ENCODE assay signal across 8 mouse cellular contexts in genomic region chr14:31954945-31955344, GRCm38 (mm10).
DNase-seq lines count a peak whose midpoint lies in the region; ATAC-seq and TF ChIP-seq lines count a peak whose summit lies in the region.

No protein-coding gene starts in this region.

- intact Hi-C loops in gastrocnemius, adult 2 months (cut with DNase I), result loop anchor here (1.0 to 5.0 kb wide), 3 partner anchors 77 to 298 kb away; no protein-coding TSS in a partner anchor

- H3K4me1 ChIP-seq in liver, embryonic 12.5 days, result no peaks in the 10 kb centered on the region
- H3K4me1 ChIP-seq in kidney, adult 2 months (ENCODE audit: control insufficient read depth, insufficient read depth, low read length), result no peaks in the 10 kb centered on the region
- no peaks in the 10 kb centered on the region for H3K4me1 ChIP-seq in limb, embryonic 10.5 days
- no peaks in the 10 kb centered on the region for H3K4me1 ChIP-seq in midbrain, postnatal 0 days (ENCODE audit: insufficient read depth, low read length)

- no peak overlapping the region for H3K4me3 ChIP-seq in liver, embryonic 12.5 days
- H3K4me3 ChIP-seq in gastrocnemius, adult 2 months, result no peak overlapping the region
- no peak overlapping the region for H3K4me3 ChIP-seq in kidney, adult 2 months (ENCODE audit: insufficient read depth, low read depth, low read length)
- H3K4me3 ChIP-seq in limb, embryonic 10.5 days, result no peak overlapping the region
- no peak overlapping the region for H3K4me3 ChIP-seq in midbrain, postnatal 0 days (ENCODE audit: low read depth, low read length)

- no peak overlapping the region for H3K9ac ChIP-seq in liver, embryonic 12.5 days
- H3K9ac ChIP-seq in midbrain, postnatal 0 days (replicated peaks; ENCODE audit: low read length, poor library complexity, severe bottlenecking), result no peak overlapping the region

- no peak for TF ChIP-seq POLR2A in kidney, adult 2 months (IDR thresholded peaks at IDR 0.05; ENCODE audit: low read depth, low read length)

- H3K4me2 ChIP-seq in liver, embryonic 12.5 days, result no peak overlapping the region
- no peak overlapping the region for H3K4me2 ChIP-seq in midbrain, postnatal 0 days (ENCODE audit: low read depth, low read length, poor library complexity, severe bottlenecking)

- no peak overlapping the region for H3K27ac ChIP-seq in liver, embryonic 12.5 days
- peak overlapping the region; percentile 82; the same call in 1 of the 2 replicates for H3K27ac ChIP-seq in gastrocnemius, adult 2 months
- no peak overlapping the region for H3K27ac ChIP-seq in kidney, adult 2 months (ENCODE audit: insufficient read depth, low read depth, low read length)
- H3K27ac ChIP-seq in limb, embryonic 10.5 days, result no peak overlapping the region
- H3K27ac ChIP-seq in midbrain, postnatal 0 days (ENCODE audit: low read depth, low read length), result no peak overlapping the region

- no peaks in the 10 kb centered on the region for H3K36me3 ChIP-seq in liver, embryonic 12.5 days
- H3K36me3 ChIP-seq in kidney, adult 2 months (ENCODE audit: control insufficient read depth, insufficient read depth, low read length), result no peaks in the 10 kb centered on the region
- no peaks in the 10 kb centered on the region for H3K36me3 ChIP-seq in limb, embryonic 10.5 days
- no peaks in the 10 kb centered on the region for H3K36me3 ChIP-seq in midbrain, postnatal 0 days (ENCODE audit: insufficient read depth, low read length)

- no peaks in the 10 kb centered on the region for H3K27me3 ChIP-seq in liver, embryonic 12.5 days (replicated peaks)
- H3K27me3 ChIP-seq in kidney, adult 2 months (replicated peaks; ENCODE audit: control insufficient read depth, insufficient read depth, low read length), result no peaks in the 10 kb centered on the region
- no peaks in the 10 kb centered on the region for H3K27me3 ChIP-seq in limb, embryonic 10.5 days (ENCODE audit: low read depth, poor library complexity, severe bottlenecking)
- H3K27me3 ChIP-seq in midbrain, postnatal 0 days (ENCODE audit: insufficient read depth, low read length), result no peaks in the 10 kb centered on the region

- ATAC-seq in liver, embryonic 12.5 days, result no peak
- peak; percentile 73 for ATAC-seq in midbrain, postnatal 0 days (ENCODE audit: low FRiP score)

- no peaks in the 10 kb centered on the region for H3K9me3 ChIP-seq in liver, embryonic 12.5 days (replicated peaks)
- no peaks in the 10 kb centered on the region for H3K9me3 ChIP-seq in limb, embryonic 10.5 days (replicated peaks)
- no peaks in the 10 kb centered on the region for H3K9me3 ChIP-seq in midbrain, postnatal 0 days (ENCODE audit: low read length)

- TF ChIP-seq CTCF in gastrocnemius, adult 2 months (IDR thresholded peaks at IDR 0.05), result peak; percentile 85
- peak; percentile 75 for TF ChIP-seq CTCF in kidney, adult 2 months (conservative IDR thresholded peaks at IDR 0.05; ENCODE audit: insufficient read depth, insufficient read length, low read depth, low read length)
- TF ChIP-seq CTCF in midbrain, postnatal 0 days (IDR thresholded peaks at IDR 0.05), result peak; percentile 97

- 6% methylated on average over 4 of the region's 4 CpGs for WGBS in liver, embryonic 12.5 days (ENCODE audit: insufficient replicate concordance)
- WGBS in kidney, adult 2 months, result 3% methylated on average over 4 of the region's 4 CpGs
- 7% methylated on average over 4 of the region's 4 CpGs for WGBS in limb, embryonic 10.5 days
- 4% methylated on average over 4 of the region's 4 CpGs for WGBS in midbrain, postnatal 0 days

- DNase-seq in liver, result peak; percentile 86
- DNase-seq in cerebellum, postnatal 4 days (ENCODE audit: low spot score in 2 of 2), result peak; percentile 78 to 89
- peak; percentile 88 for DNase-seq in gastrocnemius, adult 2 months
- DNase-seq in kidney, adult 2 months, result peak; percentile 87
- peak; percentile 84 for DNase-seq in limb, embryonic 10.5 days (ENCODE audit: low spot score)
- DNase-seq in midbrain, postnatal 0 days (ENCODE audit: low spot score), result peak; percentile 90
- peak; percentile 54 to 85 for DNase-seq in spleen, postnatal 10 days (ENCODE audit: low spot score in 2 of 2)
